Comparison of ENCODE assay signal across 1 mouse cellular context in genomic region chr17:31609173-31609572, GRCm38 (mm10). TPM values are rescaled to one million over a fixed set of nuclear protein-coding genes. Genes with fewer than 3 reads are reported as not detected.
"Had no signal": no experiment of that assay in that cellular context is flagged by ENCODE, and none has a peak within 500 bp of the region (broad histone marks: within the 10 kb centered on the region; RNA-seq: fewer than 3 reads in every experiment).

No protein-coding gene starts in this region.

RNA-seq across cellular contexts. Expression of gene Cbs, which starts 27.9 kb away (rescaled TPM):
- total RNA-seq: neutrophil, adult 5-6 weeks had no signal
